Mouse (Mus musculus) testis, adult 2 months (tissue): ENCODE results near the gene Prok2.

Experiments used
- CTCF ChIP-seq: fragments of 200-500 bp; IDR thresholded peaks from 2 replicates; pipeline ENCODE4 v1.5.1; 2012; ENCODE audit warnings: low read depth, mild to moderate bottlenecking, inconsistent platforms, low read length, moderate library complexity; ENCODE audit not compliant: control insufficient read depth, insufficient read depth, insufficient replicate concordance
- POLR2A ChIP-seq: fragments of 200-500 bp; IDR thresholded peaks from 2 replicates; pipeline ENCODE4 v1.6.1; 2012; ENCODE audit warnings: low read depth, mild to moderate bottlenecking, inconsistent platforms, low read length, moderate library complexity; ENCODE audit not compliant: control insufficient read depth

- TF ChIP-seq CTCF (no peak), POLR2A (no peak)
Measured at GRCm38 (mm10) chr6:99678108-99678507, 48.1 kb downstream of the Prok2 start.
